Mouse (Mus musculus) hindbrain, embryonic 14.5 days (tissue): Measurements from ENCODE around the gene Pgm2l1. TPM values are rescaled to one million over a fixed set of nuclear protein-coding genes. Genes with fewer than 3 reads are reported as not detected.

ENCODE experiments used
- ATAC-seq: fragments of 200-750 bp; cut with Nextera tagmentation; 2 replicates; pipeline ENCODE4 v1.8.0; 2017; ENCODE audit warnings: moderate number of reproducible peaks, mild to moderate bottlenecking, moderate TSS enrichment, moderate library complexity; ENCODE audit not compliant: low FRiP score
- DNase-seq: peaks from one replicate; pipeline ENCODE4 v3.0.0-alpha.2; 2015; ENCODE audit warnings: low spot score
- H3K27ac ChIP-seq: fragments of 300-500 bp; sonication (generic); 2 replicates; pipeline ENCODE4 v1.5.1; 2014; ENCODE audit warnings: mild to moderate bottlenecking, moderate library complexity
- H3K27me3 ChIP-seq: fragments of 300-500 bp; sonication (generic); 2 replicates; pipeline ENCODE4 v1.6.1; 2014; ENCODE audit warnings: mild to moderate bottlenecking, low read length, mixed read lengths; ENCODE audit not compliant: control insufficient read depth, insufficient read depth
- H3K36me3 ChIP-seq: fragments of 300-500 bp; sonication (generic); replicated peaks from 2 replicates; pipeline ENCODE4 v1.6.1; 2014; ENCODE audit not compliant: control insufficient read depth, insufficient read depth
- H3K4me1 ChIP-seq: fragments of 300-500 bp; sonication (generic); replicated peaks from 2 replicates; pipeline ENCODE4 v1.6.1; 2014; ENCODE audit warnings: antibody characterized with exemption, low read length, mixed read lengths; ENCODE audit not compliant: control insufficient read depth, insufficient read depth
- H3K4me2 ChIP-seq: fragments of 300-500 bp; sonication (generic); replicated peaks from 2 replicates; pipeline ENCODE4 v1.6.1; 2014; ENCODE audit warnings: mild to moderate bottlenecking, moderate library complexity
- H3K4me3 ChIP-seq: fragments of 300-500 bp; sonication (generic); replicated peaks from 2 replicates; pipeline ENCODE4 v1.5.1; 2014; ENCODE audit warnings: mild to moderate bottlenecking, low read length
- H3K9ac ChIP-seq: fragments of 300-500 bp; sonication (generic); 2 replicates; pipeline ENCODE4 v1.6.1; 2014
- H3K9me3 ChIP-seq: fragments of 300-500 bp; sonication (generic); 2 replicates; pipeline ENCODE4 v1.6.1; 2016; ENCODE audit warnings: low read length; ENCODE audit not compliant: control insufficient read depth
- WGBS: fragments of 180-500 bp; shearing (Covaris S2); extraction: QIAGEN DNeasy Blood & Tissue Kit; methylation state at CpG from one replicate; pipeline ENCODE4 v1.1.7; 2014; 5-methylcytosine and 5-hydroxymethylcytosine counted together
- polyA plus RNA-seq: library from polyadenylated mRNA; unstranded; fragments of >200 nt; fragmentation: Nextera tagmentation; extraction: Ambion mirVana; gene quantifications from 2 replicates; pipeline ENCODE4 v1.2.1, GENCODE M21; 2014

Pgm2l1 gene
- polyA plus RNA-seq, 1 experiment from 2014 or later = 29.1 TPM

DNA sequence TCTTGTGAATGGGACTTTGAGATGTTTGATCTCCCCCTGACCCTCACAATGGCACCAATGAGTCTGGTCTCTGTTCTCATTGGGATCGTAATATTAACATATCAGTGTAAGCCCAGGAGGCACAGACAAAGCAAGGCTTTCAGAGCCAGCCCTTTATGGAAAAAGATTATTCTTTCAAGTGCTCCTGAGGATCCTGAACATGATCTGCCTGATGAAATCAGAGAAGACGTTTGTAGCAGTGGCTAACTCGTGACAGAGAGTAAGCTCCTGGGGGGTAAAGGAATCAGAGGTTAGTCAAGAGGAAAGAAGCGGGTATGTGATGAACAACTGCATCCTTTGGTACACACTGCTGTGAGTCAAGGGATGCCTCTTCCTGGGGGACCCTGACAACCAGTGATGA, 37.0 kb upstream of the Pgm2l1 start:
- no peak for ATAC-seq
- Histone ChIP-seq H3K9ac (no peak overlapping the region), H3K4me3 (no peak overlapping the region), H3K9me3 (no peaks in the 10 kb centered on the region), H3K27ac (no peak overlapping the region), H3K36me3 (no peaks in the 10 kb centered on the region), H3K4me2 (no peak overlapping the region), H3K4me1 (no peaks in the 10 kb centered on the region), H3K27me3 (no peaks in the 10 kb centered on the region)
- WGBS = 46% methylated on average over 4 of the region's 4 CpGs
- no peak for DNase-seq

DNA sequence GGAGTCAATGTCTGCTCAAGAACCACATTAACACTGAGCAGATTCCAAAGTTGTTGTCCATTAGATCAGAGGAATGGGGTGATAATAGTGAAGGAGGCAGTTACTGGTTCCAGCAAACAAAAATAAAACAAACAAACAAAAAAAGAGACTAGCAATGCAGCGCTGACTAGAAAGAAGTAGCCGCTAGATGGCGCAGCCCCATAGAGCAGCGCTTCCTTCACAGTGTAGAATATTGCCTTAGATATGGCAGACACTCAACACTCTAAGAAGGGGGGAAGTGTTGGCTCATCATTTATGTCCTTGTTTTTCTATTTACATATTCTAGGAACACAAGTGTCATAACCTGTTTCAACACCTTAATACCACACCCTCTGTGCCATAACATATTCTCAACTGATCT, 36.4 kb upstream of the Pgm2l1 start:
- H3K36me3 ChIP-seq = no peaks in the 10 kb centered on the region
- no peak overlapping the region for H3K27ac ChIP-seq
- no peak overlapping the region for H3K4me2 ChIP-seq
- H3K9ac ChIP-seq = no peak overlapping the region
- H3K4me3 ChIP-seq = no peak overlapping the region
- no peaks in the 10 kb centered on the region for H3K27me3 ChIP-seq
- no peaks in the 10 kb centered on the region for H3K4me1 ChIP-seq
- 0 out of 2 replicates have a peak, but pooled peaks have one; percentile 59 for ATAC-seq
- 2% methylated on average over 4 of the region's 4 CpGs for WGBS
- peak; percentile 82 for DNase-seq
- H3K9me3 ChIP-seq = no peaks in the 10 kb centered on the region

DNA sequence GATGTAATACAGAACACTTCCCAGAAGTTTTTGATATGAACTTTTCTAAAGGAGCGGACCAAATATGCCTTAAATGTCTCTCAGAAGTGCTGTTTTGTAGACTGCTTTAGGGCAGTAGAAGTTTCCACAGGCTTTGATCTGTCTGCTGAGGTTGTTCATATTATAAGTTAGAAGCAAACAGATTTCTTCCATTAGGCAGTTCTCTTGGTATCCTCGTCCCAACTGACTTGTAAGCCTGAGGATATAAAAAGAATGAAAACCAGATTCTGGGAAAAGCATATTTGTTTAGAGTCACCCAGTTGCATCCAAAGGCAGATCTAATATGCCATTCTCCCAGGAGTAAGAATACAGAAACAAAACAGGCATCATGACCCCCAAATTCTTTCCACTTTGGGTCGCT, 26.0 kb upstream of the Pgm2l1 start:
- Histone ChIP-seq H3K36me3 (no peaks in the 10 kb centered on the region), H3K9me3 (no peaks in the 10 kb centered on the region), H3K4me1 (no peaks in the 10 kb centered on the region), H3K27ac (no peak overlapping the region), H3K4me2 (no peak overlapping the region), H3K9ac (no peak overlapping the region), H3K27me3 (no peaks in the 10 kb centered on the region), H3K4me3 (no peak overlapping the region)
- no peak for DNase-seq
- WGBS = 86% methylated on average over 3 of the region's 3 CpGs
- ATAC-seq = no peak

DNA sequence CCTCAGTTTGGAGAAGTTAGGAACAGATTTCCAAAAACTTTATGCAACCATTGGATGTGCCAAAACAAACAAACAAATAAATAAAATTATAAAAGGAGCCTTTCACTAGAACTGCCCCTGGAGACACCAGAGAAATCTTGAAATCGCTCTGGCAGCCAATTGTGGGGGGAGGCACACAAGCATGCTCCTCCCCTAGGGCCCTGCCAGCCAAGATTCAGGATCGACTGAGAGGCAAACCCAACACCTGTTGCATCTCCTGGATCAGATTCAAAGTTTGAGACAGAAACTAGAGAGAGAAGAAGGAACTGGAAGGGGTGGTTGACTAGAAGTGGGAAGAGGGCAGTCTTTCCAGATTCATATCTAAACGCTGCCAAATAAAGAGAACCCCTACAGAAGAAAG, 23.6 kb upstream of the Pgm2l1 start:
- Histone ChIP-seq H3K4me1 (no peaks in the 10 kb centered on the region), H3K9ac (no peak overlapping the region), H3K4me3 (no peak overlapping the region), H3K36me3 (no peaks in the 10 kb centered on the region), H3K27me3 (no peaks in the 10 kb centered on the region), H3K4me2 (no peak overlapping the region), H3K9me3 (no peaks in the 10 kb centered on the region), H3K27ac (no peak overlapping the region)
- DNase-seq (no peak), ATAC-seq (no peak)
- whole genome bisulfite sequencing = 64% methylated on average over 3 of the region's 3 CpGs

DNA sequence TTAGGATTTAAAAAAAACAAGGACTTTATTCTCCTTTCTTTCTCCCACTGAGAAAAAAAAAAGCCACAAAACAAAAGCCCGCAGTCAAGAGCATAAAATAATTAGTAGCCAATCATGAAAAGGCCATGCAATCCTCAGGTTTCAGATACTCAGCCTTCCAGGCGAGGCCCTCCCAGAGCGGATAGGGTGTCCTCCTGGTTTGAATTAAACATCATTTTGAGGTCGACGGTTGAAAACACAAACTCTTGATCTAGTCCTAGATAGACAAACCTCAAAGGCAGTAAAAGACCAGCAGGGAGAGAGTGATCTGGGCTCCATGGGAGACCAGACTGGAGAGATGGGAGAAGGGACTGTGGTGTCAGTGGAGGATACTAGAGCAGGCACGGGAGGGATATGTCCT, 22.3 kb upstream of the Pgm2l1 start:
- Histone ChIP-seq H3K4me3 (no peak overlapping the region), H3K9me3 (no peaks in the 10 kb centered on the region), H3K4me2 (no peak overlapping the region), H3K4me1 (no peaks in the 10 kb centered on the region), H3K27ac (no peak overlapping the region), H3K27me3 (no peaks in the 10 kb centered on the region), H3K9ac (no peak overlapping the region), H3K36me3 (no peaks in the 10 kb centered on the region)
- DNase-seq (no peak), ATAC-seq (no peak)
- 90% methylated on average over 6 of the region's 6 CpGs for WGBS

DNA sequence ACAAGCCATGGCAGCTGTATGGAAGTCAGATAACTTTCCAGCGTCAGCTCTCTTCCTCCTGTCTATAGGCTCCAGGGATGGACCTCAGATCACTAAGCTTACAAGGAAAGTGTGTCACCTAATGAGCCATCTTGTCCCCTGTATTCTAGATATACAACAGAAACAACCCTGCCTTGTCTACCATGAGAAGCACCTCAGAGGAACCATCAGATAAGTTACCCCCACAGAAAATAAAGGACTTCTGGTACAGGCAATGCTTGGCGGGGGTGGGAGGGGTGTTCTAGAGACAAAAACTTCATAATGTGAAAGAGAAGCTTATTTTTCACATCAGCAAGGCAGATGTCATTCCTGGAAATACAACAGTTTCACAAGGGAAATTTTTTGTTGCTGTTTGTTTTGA, 21.1 kb upstream of the Pgm2l1 start:
- Histone ChIP-seq H3K4me1 (no peaks in the 10 kb centered on the region), H3K4me2 (no peak overlapping the region), H3K9ac (no peak overlapping the region), H3K9me3 (no peaks in the 10 kb centered on the region), H3K36me3 (no peaks in the 10 kb centered on the region), H3K27me3 (no peaks in the 10 kb centered on the region), H3K27ac (no peak overlapping the region), H3K4me3 (no peak overlapping the region)
- no peak for DNase-seq
- ATAC-seq = no peak
- WGBS = 94% methylated on average over 2 of the region's 2 CpGs

DNA sequence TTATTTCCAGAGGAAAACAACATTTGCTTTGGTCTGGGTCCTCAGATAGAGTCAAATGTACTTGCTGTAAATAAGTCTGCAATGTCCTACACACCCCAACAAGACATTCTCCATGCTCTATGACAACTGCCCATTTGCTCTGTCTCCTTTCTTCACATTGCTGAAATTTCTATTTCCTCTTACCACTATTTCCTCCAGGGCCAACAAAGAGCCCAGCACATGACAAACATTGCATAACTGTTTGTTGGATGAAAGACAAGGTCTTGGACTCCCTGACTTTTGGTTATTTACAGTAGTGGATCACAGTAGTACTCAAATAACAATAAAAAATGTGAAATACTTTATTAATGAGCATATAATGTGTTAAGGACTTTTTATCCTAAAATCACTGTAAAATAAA, 19.3 kb upstream of the Pgm2l1 start:
- DNase-seq (no peak), ATAC-seq (no peak)
- no peak overlapping the region for H3K4me2 ChIP-seq
- no peaks in the 10 kb centered on the region for H3K9me3 ChIP-seq
- no peak overlapping the region for H3K4me3 ChIP-seq
- no peaks in the 10 kb centered on the region for H3K36me3 ChIP-seq
- H3K4me1 ChIP-seq = no peaks in the 10 kb centered on the region
- H3K27me3 ChIP-seq = no peaks in the 10 kb centered on the region
- no peak overlapping the region for H3K27ac ChIP-seq
- H3K9ac ChIP-seq = no peak overlapping the region

DNA sequence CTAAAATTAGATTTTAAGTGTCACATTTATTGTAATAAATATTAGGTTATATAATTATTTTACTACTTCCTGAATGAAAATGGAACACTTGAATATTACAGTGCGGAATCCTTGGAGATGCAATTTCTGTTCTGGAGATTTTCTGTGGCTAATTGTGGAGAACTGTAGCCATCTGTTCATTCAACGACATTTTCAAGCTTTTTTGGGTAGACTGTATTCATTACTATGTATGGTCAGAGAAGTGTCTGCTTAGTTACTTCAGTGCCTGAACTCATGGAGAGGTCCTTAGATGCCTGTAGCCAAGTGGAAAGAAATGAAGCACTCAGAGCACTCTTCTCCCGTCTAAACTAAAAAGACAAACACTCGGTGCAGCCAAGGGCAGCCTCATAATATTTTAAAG, 12.9 kb upstream of the Pgm2l1 start:
- H3K4me2 ChIP-seq = no peak overlapping the region
- H3K27me3 ChIP-seq = no peaks in the 10 kb centered on the region
- H3K9me3 ChIP-seq = no peaks in the 10 kb centered on the region
- no peak for ATAC-seq
- H3K36me3 ChIP-seq = no peaks in the 10 kb centered on the region
- H3K27ac ChIP-seq = no peak overlapping the region
- H3K4me3 ChIP-seq = no peak overlapping the region
- H3K9ac ChIP-seq = no peak overlapping the region
- WGBS = 68% methylated on average over 4 of the region's 4 CpGs
- DNase-seq = no peak
- H3K4me1 ChIP-seq = peaks cover 24% of the 10 kb centered on the region

DNA sequence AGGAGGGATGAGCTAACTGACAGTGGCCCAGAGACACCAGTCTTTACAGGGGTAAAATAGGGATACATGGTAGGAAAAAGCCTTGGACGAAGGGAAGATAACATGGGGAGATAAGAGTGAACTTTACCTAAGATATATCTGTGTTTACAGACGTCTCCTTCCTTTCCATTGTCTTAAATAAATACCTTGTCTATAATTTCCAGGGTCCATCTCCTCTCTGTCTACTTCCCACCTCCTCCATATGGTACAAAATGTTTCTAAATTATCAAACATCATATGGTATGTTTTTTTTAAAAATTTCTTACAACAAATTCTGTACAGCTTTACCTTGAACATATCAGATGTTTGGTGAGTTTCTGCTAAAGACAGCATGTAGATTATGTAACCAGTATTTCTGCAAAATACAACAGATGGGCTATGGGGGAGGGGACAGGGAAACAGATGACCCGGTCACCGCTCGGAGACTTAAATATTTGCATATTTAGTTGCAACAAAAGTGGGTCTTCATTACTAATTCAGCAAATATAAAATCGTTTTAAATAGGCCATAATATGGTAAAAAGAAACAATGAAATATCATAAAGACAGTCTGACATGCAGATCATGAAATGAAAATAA, 12.0 kb upstream of the Pgm2l1 start:
- no peak for ATAC-seq

DNA sequence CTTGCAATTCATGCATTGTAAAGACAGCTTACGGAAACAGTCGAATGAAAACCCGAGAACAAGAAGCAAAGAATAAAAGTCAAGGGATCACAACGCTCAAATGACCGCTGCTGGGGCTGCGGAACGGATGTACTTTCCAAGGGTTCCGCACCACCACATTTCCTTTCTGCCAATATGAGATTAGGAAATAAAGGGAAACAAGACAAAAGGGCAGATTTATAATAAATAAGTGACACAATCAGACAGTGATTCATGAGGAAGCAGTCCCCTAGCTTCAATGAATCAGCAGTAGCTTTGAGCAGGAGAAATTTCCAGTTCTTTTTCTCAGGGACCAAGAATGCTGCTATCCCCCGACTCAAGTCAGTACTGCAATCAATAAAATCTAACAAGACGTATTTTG, 11.2 kb upstream of the Pgm2l1 start:
- Histone ChIP-seq H3K4me1 (peaks cover 24% of the 10 kb centered on the region), H3K9me3 (no peaks in the 10 kb centered on the region), H3K36me3 (no peaks in the 10 kb centered on the region), H3K27ac (peak overlapping the region; percentile 59; the same call in 1 of the 2 replicates), H3K4me3 (no peak overlapping the region), H3K27me3 (no peaks in the 10 kb centered on the region), H3K4me2 (peak overlapping the region; percentile 36), H3K9ac (peak overlapping the region; percentile 25; the same call in 1 of the 2 replicates)
- DNase-seq = peak; percentile 48
- WGBS = 24% methylated on average over 10 of the region's 10 CpGs
- ATAC-seq = no peak

More for the DNA sequence above, 12.0 kb upstream of the Pgm2l1 start:
- Histone ChIP-seq H3K4me1 (peaks cover 24% of the 10 kb centered on the region), H3K4me2 (no peak overlapping the region), H3K36me3 (no peaks in the 10 kb centered on the region), H3K4me3 (no peak overlapping the region), H3K9ac (no peak overlapping the region), H3K9me3 (no peaks in the 10 kb centered on the region), H3K27me3 (no peaks in the 10 kb centered on the region), H3K27ac (no peak overlapping the region)
- DNase-seq = no peak
- WGBS = 34% methylated on average over 6 of the region's 6 CpGs
